Mouse (Mus musculus) embryonic facial prominence, embryonic 12.5 days (tissue): ENCODE measurements around the gene Ppp4c. TPM values are rescaled to one million over a fixed set of nuclear protein-coding genes. Genes with fewer than 3 reads are reported as not detected.

Source experiments
- ATAC-seq: fragments of 200-750 bp; cut with Nextera tagmentation; 2 replicates; pipeline ENCODE4 v1.8.0; 2017; ENCODE audit not compliant: insufficient number of reproducible peaks, insufficient read depth, low FRiP score, low TSS enrichment
- H3K27ac ChIP-seq: fragments of 300-500 bp; sonication (generic); 2 replicates; pipeline ENCODE4 v1.5.1; 2016; ENCODE audit warnings: mild to moderate bottlenecking
- H3K27me3 ChIP-seq: fragments of 300-500 bp; sonication (generic); 2 replicates; pipeline ENCODE4 v1.6.1; 2016; ENCODE audit warnings: mild to moderate bottlenecking, moderate library complexity
- H3K36me3 ChIP-seq: fragments of 300-500 bp; sonication (generic); 2 replicates; pipeline ENCODE4 v1.6.1; 2016; ENCODE audit warnings: mild to moderate bottlenecking
- H3K4me1 ChIP-seq: fragments of 300-500 bp; sonication (generic); 2 replicates; pipeline ENCODE4 v1.6.1; 2016
- H3K4me2 ChIP-seq: fragments of 300-500 bp; sonication (generic); replicated peaks from 2 replicates; pipeline ENCODE4 v1.6.1; 2016; ENCODE audit warnings: mild to moderate bottlenecking, moderate library complexity
- H3K4me3 ChIP-seq: fragments of 300-500 bp; sonication (generic); 2 replicates; pipeline ENCODE4 v1.5.1; 2016; ENCODE audit warnings: mild to moderate bottlenecking
- H3K9ac ChIP-seq: fragments of 300-500 bp; sonication (generic); 2 replicates; pipeline ENCODE4 v1.6.1; 2016; ENCODE audit warnings: mild to moderate bottlenecking, moderate library complexity
- H3K9me3 ChIP-seq: fragments of 300-500 bp; sonication (generic); 2 replicates; pipeline ENCODE4 v1.6.1; 2016; ENCODE audit warnings: mild to moderate bottlenecking, moderate library complexity
- WGBS: fragments of 180-500 bp; shearing (Covaris S2); methylation state at CpG from one replicate; pipeline ENCODE4 v1.1.7; 2016; 5-methylcytosine and 5-hydroxymethylcytosine counted together
- polyA plus RNA-seq: library from polyadenylated mRNA; unstranded; fragments of >200 nt; fragmentation: Nextera tagmentation; extraction: Ambion mirVana; gene quantifications from 2 replicates; pipeline ENCODE4 v1.2.1, GENCODE M21; 2016

Ppp4c gene
- polyA plus RNA-seq, result 362 and 385 TPM in 2 replicates

DNA sequence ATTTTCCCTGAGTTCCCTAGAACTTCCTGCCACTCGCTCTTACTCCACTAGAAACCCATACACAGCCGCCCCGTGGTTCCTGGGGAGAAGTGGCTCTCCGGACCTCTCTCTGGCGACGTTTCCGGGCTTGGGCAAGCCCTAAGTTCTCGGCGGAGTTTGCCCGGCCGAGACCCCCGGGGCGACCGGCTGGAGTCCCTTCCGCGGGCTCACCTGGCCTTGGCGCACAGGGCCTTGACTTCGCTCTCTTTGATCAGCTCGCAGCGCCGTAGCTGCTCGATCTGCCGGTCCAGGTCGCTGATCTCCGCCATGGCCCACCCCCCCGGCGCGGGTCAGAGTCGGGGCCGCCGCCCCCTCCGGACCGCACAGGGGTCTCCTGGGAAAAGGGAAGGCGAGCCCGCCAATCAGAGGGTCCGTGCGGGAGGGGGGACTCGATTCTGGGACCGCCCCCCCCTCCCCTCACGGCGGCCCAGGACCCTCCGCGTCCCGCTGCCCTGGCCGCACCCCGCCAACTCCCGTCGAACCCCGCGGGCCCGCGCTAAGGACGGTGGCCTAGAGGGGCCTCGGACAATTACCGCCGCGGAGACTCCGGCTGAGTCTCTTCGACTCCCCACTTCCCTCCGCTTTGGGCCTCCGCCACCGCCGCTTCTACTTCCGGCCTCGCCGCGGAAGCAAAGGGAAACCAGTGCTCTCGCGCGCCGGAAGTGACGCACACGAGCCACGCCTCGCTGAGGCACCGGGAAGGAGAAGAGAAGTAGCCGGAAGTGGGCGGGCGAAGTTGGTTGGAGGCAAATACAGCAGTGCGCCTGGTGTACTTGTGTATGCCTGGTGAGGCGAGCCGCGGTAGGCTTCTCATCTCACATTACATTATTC is at the start of gene Ppp4c:
TSS of gene Ppp4c (minus strand) at position 646 of the 870 bp plus-strand sequence.
- Histone ChIP-seq H3K4me3 (peak within 1 kb of the TSS; percentile 93), H3K27me3 (no peaks in the 10 kb centered on the region), H3K9me3 (no peaks in the 10 kb centered on the region), H3K4me1 (peaks cover 19% of the 10 kb centered on the region), H3K36me3 (peaks cover 62% of the 10 kb centered on the region), H3K9ac (peak within 1 kb of the TSS; percentile 97), H3K27ac (peak within 1 kb of the TSS; percentile 96), H3K4me2 (peak within 1 kb of the TSS; percentile 74)
- ATAC-seq, result peak; percentile 89
- WGBS, result under 1% methylated on average over 83 of the region's 83 CpGs

DNA sequence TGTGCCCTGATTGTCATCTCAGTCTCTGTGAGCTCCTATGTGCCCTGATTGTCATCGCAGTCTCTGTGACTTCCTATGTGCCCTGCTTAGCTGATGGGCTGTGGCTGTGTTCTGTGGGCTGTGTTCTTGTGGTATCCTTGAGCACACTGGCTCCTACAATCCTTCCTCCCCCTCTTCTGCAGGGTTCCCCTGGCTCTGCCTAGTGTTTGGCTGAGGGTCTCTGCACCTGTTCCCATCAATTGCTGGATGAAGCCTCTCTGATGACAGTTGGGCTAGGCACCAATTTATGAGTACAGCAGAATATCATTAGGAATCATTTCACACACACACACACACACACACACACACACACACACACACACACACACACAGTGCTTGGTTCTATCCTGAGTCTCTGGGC is 41.0 kb upstream of the Ppp4c start:
- ATAC-seq, result no peak
- Histone ChIP-seq H3K27me3 (peaks cover 26% of the 10 kb centered on the region), H3K27ac (no peak overlapping the region), H3K4me1 (peaks cover 5% of the 10 kb centered on the region; the same call in 1 of the 2 replicates), H3K9ac (no peak overlapping the region), H3K4me2 (no peak overlapping the region), H3K4me3 (no peak overlapping the region), H3K36me3 (no peaks in the 10 kb centered on the region), H3K9me3 (peaks cover 3% of the 10 kb centered on the region; the same call in 1 of the 2 replicates)
- 90% methylated on average over 1 of the region's 1 CpGs for WGBS

DNA sequence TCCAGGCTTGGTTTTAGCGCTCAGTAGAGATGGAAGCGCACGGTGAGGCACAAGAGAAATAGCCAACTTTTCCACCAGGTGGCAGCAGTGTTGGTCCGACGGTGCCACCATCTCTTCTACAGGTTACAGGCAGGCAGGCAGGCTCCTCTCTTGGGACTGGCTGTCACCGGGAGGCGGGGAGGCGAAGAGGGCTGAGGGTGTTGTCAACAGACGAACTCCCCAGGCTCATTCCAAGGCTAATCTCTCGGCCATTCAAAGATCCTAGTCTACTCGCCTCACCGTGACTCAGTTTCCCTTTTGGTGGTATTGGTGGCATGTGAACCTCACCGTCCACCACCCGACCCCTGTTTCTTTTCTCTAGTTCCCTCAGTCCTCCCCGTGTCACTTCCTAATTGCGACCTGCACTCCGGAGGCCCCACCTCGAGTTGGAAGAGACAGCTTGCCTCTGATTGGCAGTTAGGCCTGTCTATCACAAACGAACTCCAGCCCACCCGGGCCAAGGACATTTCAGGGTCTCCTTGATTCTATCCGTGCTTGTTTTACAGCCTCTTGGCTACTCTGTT is 39.8 kb upstream of the Ppp4c start:
- Histone ChIP-seq H3K9ac (no peak overlapping the region), H3K36me3 (no peaks in the 10 kb centered on the region), H3K9me3 (peaks cover 3% of the 10 kb centered on the region; the same call in 1 of the 2 replicates), H3K27me3 (peaks cover 26% of the 10 kb centered on the region), H3K4me2 (peak overlapping the region; percentile 49), H3K4me1 (peaks cover 5% of the 10 kb centered on the region; the same call in 1 of the 2 replicates), H3K4me3 (peak overlapping the region; percentile 23), H3K27ac (no peak overlapping the region)
- ATAC-seq, result peak; percentile 68; the same call in 1 of the 2 replicates
- WGBS, result 2% methylated on average over 21 of the region's 21 CpGs

DNA sequence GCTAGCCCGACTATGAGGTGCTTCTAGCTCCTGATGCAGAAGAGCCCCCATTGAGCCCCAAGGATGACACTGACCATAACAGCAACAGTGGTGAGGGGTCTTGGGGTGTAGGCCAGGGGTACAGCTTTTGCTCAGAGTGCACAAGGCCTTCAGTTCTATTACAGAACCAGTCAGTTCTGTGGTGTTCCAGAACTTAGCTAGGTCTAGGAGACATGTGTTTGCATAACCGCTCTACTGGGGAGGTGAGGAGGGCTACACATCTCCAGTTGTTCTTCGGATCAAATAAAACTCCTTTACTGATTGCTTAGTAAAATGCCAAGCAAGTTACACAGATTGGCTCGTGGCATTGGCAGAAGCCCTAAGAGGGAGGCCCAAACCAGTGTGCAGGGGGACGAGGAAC is 39.2 kb upstream of the Ppp4c start, which contains the start of gene 4930451I11Rik:
TSS of gene 4930451I11Rik (minus strand) at position 101 of the 400 bp plus-strand sequence.
- H3K9ac ChIP-seq, result no peak within 1 kb of the TSS

DNA sequence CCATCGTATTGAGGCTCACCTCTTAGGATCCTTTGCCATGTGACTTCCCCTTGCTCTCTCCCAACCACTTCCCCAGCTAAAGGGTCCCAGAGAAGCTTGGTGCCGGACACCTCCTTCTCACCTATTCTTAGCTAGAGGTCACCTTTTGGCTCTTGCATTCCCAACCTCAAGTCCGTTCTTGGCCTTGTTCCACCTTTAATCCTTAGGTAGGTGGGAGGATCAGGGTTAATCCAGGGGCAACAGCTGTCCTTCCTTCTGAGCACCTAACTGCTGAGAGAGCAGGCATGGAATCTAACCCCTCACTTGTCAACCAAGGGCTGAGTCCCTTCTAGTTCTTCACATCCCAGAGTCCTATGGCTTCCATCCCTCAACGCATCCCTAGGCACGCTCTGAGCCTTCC is 33.7 kb upstream of the Ppp4c start:
- WGBS, result 74% methylated on average over 5 of the region's 5 CpGs
- Histone ChIP-seq H3K9me3 (no peaks in the 10 kb centered on the region), H3K27ac (no peak overlapping the region), H3K9ac (no peak overlapping the region), H3K36me3 (no peaks in the 10 kb centered on the region), H3K4me3 (no peak overlapping the region), H3K4me2 (no peak overlapping the region), H3K4me1 (peaks cover 7% of the 10 kb centered on the region; the same call in 1 of the 2 replicates), H3K27me3 (peaks cover 49% of the 10 kb centered on the region)
- no peak for ATAC-seq

More for the DNA sequence above, 39.2 kb upstream of the Ppp4c start, which contains the start of gene 4930451I11Rik:
- 58% methylated on average over 5 of the region's 5 CpGs for WGBS
- peaks cover 5% of the 10 kb centered on the region; the same call in 1 of the 2 replicates for H3K4me1 ChIP-seq
- H3K27ac ChIP-seq, result no peak within 1 kb of the TSS
- peaks cover 26% of the 10 kb centered on the region for H3K27me3 ChIP-seq
- peaks cover 3% of the 10 kb centered on the region; the same call in 1 of the 2 replicates for H3K9me3 ChIP-seq
- peak within 1 kb of the TSS; percentile 23 for H3K4me3 ChIP-seq
- no peaks in the 10 kb centered on the region for H3K36me3 ChIP-seq
- H3K4me2 ChIP-seq, result peak within 1 kb of the TSS; percentile 49
- no peak for ATAC-seq

DNA sequence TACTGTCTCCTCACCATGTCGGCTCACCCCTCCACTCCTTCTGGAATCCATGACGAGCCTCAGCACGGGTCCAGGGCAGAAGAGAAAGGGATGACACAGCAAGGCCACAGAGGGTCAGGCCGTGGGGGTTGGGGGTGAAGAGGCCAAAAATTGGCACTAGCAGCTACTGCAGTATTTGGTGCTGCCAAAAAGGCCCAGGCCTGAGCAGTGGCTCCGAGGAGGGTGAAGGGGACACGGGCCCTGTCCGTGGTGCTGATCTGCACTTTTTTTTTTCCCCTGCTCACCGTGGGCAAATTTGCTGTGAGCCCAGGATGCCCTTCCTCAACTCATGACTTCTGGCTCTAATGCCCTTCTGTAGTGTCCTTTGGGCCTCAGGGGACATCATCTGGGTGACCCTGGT is 33.1 kb upstream of the Ppp4c start:
- no peaks in the 10 kb centered on the region for H3K36me3 ChIP-seq
- WGBS, result 18% methylated on average over 8 of the region's 8 CpGs
- H3K27ac ChIP-seq, result no peak overlapping the region
- no peak overlapping the region for H3K4me2 ChIP-seq
- H3K27me3 ChIP-seq, result peaks cover 45% of the 10 kb centered on the region
- H3K4me3 ChIP-seq, result no peak overlapping the region
- no peak for ATAC-seq
- no peak overlapping the region for H3K9ac ChIP-seq
- H3K9me3 ChIP-seq, result no peaks in the 10 kb centered on the region
- H3K4me1 ChIP-seq, result peaks cover 7% of the 10 kb centered on the region; the same call in 1 of the 2 replicates

DNA sequence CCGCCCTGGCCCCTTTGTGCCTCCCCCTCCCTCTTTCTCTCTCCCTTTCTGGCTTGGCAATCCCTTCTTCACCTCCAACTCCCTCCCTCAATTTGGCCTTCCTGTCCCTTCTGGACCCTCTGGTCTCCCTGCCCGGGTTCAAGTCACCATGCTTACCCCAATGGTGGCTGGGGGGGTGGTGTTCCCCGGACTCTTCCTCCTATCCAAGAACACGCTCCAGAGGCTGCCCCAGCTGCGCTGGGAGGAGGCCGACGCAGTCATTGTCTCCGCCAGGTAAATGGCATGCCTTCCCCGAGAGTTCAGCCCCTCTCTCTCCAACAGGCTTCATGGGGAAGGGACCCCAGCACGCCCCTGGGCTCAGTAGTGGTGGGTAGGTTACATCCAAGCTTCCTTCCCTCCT is 31.6 kb upstream of the Ppp4c start:
- Histone ChIP-seq H3K9me3 (no peaks in the 10 kb centered on the region), H3K4me1 (peaks cover 7% of the 10 kb centered on the region; the same call in 1 of the 2 replicates), H3K4me3 (no peak overlapping the region), H3K27me3 (peaks cover 35% of the 10 kb centered on the region), H3K36me3 (no peaks in the 10 kb centered on the region), H3K9ac (no peak overlapping the region), H3K4me2 (peak overlapping the region; percentile 52), H3K27ac (no peak overlapping the region)
- WGBS, result 9% methylated on average over 10 of the region's 10 CpGs
- ATAC-seq, result no peak

DNA sequence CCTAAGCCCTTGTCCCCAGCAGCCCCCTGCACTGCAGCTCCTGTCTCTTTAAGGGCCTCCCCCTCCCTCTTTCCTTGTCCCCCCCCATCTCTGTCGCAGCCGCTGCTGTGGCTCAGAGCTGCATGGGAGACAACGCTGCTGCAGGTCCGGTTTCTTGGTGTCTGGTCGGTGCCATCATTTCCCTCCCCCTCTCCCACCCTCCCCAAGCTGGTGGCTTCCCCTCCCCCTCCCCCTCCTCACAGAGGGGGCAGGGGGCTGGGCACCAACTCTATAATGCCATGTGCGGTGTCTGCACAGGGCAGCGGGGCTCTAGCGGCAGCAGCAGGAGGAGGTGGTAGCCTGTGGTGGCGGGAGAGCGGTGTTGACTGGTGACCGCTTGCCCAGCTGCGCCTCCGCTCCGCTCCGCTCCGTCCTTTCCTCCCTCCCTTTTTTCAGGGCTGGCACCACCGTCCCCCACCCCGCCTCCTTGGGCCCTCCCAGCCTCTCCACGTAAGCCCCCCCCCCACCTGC is 31.0 kb upstream of the Ppp4c start:
- H3K4me1 ChIP-seq, result peaks cover 7% of the 10 kb centered on the region; the same call in 1 of the 2 replicates
- no peaks in the 10 kb centered on the region for H3K36me3 ChIP-seq
- peak overlapping the region; percentile 33 for H3K4me3 ChIP-seq
- peaks cover 35% of the 10 kb centered on the region for H3K27me3 ChIP-seq
- peak overlapping the region; percentile 46 for H3K9ac ChIP-seq
- H3K27ac ChIP-seq, result no peak overlapping the region
- H3K9me3 ChIP-seq, result no peaks in the 10 kb centered on the region
- under 1% methylated on average over 11 of the region's 19 CpGs for WGBS
- H3K4me2 ChIP-seq, result peak overlapping the region; percentile 52
- ATAC-seq, result no peak

DNA sequence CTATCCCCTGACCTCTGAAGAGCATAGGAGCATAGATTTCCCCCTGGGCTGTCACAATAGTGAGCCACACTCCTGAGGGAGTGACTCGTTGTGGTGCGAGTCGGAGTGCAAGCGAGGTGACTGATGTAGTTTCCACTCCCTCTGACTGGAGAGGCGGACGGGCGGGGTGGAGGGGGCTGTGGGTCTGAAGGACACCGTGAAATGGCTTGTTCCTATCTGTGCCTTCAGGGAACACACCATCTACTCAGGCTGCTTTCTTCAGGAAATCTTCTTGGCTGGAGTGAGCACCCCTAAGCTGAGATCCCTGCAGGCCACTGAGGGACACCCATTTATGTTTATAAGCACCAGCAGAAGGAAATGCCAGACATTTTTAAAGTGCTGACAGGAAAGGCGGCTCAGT is 30.4 kb upstream of the Ppp4c start:
- Histone ChIP-seq H3K9ac (peak overlapping the region; percentile 46; the same call in 1 of the 2 replicates), H3K4me2 (peak overlapping the region; percentile 52), H3K4me3 (peak overlapping the region; percentile 33; the same call in 1 of the 2 replicates), H3K36me3 (no peaks in the 10 kb centered on the region), H3K4me1 (peaks cover 7% of the 10 kb centered on the region; the same call in 1 of the 2 replicates), H3K27ac (no peak overlapping the region), H3K27me3 (peaks cover 35% of the 10 kb centered on the region), H3K9me3 (no peaks in the 10 kb centered on the region)
- WGBS, result 10% methylated on average over 9 of the region's 9 CpGs
- no peak for ATAC-seq

DNA sequence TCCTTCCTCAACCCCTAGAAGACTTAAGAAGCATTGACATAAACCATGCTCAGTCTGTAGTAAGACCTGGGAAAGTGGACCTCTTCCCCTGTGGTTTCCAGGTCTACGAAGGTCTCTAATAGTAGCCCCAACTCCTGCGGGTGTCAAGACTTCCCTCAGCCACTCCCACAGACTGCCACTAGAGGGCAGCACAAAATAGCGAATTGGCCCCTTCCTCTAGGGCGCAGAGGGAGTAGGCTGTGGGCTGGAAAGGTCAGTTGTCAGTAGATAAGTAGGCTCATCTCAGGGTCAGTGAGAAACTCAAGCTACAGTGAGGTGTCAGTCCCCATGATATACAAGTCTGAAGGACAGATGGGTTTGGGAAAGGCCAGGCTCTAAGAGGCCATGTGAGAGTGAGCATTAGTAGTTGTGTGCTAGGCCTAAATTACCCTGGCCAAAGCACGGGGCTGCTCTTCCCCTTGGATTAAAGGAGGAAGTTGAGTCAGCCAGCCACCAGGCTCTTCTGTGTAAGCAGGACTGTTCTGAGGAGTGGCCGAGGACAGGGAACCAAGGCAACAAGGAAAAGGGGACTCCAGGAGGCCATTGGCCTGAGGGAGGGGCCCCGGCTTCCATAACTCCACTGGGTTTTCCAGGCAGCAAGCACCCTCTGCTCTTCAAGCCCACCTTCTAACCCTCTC is 29.7 kb upstream of the Ppp4c start:
- H3K27me3 ChIP-seq, result peaks cover 35% of the 10 kb centered on the region
- no peak overlapping the region for H3K9ac ChIP-seq
- no peak overlapping the region for H3K4me2 ChIP-seq
- WGBS, result 13% methylated on average over 7 of the region's 7 CpGs
- no peak overlapping the region for H3K27ac ChIP-seq
- no peaks in the 10 kb centered on the region for H3K9me3 ChIP-seq
- H3K4me1 ChIP-seq, result peaks cover 7% of the 10 kb centered on the region; the same call in 1 of the 2 replicates
- no peak for ATAC-seq
- no peaks in the 10 kb centered on the region for H3K36me3 ChIP-seq
- H3K4me3 ChIP-seq, result no peak overlapping the region

DNA sequence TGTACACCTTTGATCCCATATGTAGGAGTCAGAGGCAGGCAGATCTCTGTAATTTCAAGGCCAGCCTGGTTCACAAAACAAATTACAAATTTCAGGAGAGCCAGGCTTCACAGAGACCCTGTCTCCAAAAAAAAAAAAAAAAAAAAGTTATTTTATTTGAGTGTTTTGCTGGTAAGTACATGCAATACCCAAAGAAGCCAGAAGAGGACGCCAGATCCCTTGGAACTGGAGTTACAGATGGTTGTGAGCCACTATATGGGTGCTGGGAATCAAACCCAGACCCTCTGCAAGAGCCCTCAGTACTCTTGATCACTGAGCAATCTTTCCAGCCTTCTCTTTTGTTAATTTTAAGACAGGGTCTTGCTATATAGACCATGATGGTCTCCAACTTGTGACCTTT is 26.5 kb upstream of the Ppp4c start:
- H3K4me1 ChIP-seq, result peaks cover 7% of the 10 kb centered on the region; the same call in 1 of the 2 replicates
- H3K9me3 ChIP-seq, result no peaks in the 10 kb centered on the region
- no peak for ATAC-seq
- WGBS, result 41% methylated on average over 1 of the region's 1 CpGs
- H3K27me3 ChIP-seq, result peaks cover 19% of the 10 kb centered on the region
- no peak overlapping the region for H3K27ac ChIP-seq
- H3K9ac ChIP-seq, result no peak overlapping the region
- H3K4me2 ChIP-seq, result no peak overlapping the region
- H3K4me3 ChIP-seq, result no peak overlapping the region
- no peaks in the 10 kb centered on the region for H3K36me3 ChIP-seq
